Mouse (Mus musculus): ENCODE data around the gene Vsig10l. TPM values are rescaled to one million over a fixed set of nuclear protein-coding genes. Genes with fewer than 3 reads are reported as not detected.

Vsig10l gene
- total RNA-seq, 2 experiments from 2014 or later = 1.8 to 1.9 TPM

DNA sequence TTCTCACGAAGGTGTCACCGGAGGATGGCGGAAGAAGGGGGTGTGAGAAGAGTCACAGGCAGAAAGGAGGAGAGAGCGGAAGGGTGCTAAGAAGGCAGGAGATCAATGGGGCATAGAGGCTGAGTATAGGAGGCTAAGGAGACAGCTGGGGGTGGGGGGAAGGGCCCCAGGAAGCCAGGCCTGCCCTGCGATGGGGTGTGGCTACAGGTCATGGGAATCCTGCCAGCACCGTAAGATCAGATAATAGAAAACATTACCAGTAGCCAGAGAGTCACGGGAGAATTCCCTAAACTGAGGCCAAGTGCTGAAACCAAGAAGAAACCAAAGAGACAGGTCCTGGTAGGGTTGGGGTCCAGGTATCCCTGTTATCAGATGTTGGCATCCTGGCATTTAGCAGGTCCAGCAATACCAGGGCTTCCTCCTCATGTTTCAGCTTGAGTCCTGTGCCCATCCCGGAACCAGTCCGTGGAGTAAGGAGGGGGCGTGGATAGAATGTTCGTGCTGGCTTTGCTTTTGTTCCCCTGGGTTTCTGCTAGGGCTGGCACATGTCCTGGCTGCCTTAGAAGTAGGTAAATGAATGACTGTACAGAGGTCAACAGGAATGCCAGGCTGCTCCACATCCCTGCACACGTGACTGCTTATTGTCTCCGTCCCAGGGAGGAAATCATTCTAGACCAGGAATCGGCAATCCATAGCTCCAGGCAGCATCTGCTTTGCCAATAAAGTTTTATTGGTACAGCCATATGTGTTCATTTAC is 9.2 kb upstream of the Vsig10l start:
- no peak for DNase-seq (ENCODE audit: extremely low spot score in 1 of 2, low spot score in 1 of 2)

DNA sequence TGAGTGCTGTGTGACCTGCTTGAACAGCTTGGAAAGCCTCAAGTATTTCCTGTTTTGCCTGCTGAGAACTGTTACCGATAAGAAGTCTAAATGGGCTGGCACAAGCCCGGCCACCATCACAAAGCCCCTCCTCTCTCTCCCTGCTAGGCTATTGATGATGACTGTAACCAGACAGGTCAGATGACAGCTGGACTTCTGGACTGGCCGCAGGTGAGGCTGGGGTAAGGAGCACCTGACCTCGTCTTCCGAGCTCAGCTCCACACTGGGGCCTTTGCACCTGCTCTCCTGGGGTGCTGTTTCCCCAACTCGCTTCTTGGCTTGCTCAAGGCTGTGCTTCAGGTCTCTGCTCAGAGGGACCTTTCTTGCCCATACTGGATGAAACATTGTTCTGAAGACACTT is 8.6 kb upstream of the Vsig10l start:
- DNase-seq (ENCODE audit: extremely low spot score in 1 of 2, low spot score in 1 of 2) = no peak

DNA sequence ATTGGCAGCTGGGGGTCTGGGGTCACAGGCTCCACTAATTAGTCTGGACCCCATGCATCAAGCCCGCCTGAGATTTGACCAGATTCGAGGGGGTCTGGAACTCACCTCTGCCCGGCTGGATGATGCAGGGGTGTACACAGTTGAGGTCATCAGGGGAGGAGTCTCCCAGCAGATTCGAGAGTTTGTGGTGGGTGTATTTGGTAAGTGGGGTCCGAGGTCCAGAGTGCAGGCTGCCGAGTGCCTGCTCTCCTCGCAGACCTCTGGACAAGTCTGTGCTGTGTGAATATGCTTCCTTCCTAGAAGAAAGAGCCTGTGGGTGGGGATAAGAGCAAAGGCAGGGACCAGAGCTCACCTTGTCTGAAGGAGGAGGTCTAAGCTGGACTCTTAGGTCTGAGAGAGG is 1.0 kb downstream of the Vsig10l start:
- no peak for DNase-seq (ENCODE audit: extremely low spot score in 1 of 2, low spot score in 1 of 2)

DNA sequence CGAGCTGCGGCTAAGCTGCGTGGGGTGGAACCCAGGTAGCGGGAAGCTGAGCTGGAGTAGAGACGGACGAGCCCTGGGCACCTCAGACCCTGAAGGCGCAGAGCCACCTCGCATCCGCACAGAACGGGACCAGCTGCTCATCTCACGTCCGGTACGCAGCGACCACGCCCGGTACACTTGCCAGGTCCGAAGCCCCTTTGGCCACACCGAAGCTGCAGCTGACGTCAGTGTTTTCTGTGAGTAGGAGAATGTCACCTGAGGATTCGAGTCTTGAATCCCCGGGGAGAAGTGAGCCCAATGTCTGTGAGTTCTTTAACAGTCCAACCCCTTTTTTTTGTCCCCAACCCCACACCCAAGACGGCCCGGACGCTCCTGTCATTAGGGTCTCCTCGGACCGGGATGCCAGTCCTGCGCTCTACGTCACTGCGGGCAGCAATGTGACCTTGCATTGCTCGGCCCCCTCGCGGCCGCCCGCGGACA is 2.0 kb downstream of the Vsig10l start:
- DNase-seq (ENCODE audit: extremely low spot score in 1 of 2, low spot score in 1 of 2) = no peak

DNA sequence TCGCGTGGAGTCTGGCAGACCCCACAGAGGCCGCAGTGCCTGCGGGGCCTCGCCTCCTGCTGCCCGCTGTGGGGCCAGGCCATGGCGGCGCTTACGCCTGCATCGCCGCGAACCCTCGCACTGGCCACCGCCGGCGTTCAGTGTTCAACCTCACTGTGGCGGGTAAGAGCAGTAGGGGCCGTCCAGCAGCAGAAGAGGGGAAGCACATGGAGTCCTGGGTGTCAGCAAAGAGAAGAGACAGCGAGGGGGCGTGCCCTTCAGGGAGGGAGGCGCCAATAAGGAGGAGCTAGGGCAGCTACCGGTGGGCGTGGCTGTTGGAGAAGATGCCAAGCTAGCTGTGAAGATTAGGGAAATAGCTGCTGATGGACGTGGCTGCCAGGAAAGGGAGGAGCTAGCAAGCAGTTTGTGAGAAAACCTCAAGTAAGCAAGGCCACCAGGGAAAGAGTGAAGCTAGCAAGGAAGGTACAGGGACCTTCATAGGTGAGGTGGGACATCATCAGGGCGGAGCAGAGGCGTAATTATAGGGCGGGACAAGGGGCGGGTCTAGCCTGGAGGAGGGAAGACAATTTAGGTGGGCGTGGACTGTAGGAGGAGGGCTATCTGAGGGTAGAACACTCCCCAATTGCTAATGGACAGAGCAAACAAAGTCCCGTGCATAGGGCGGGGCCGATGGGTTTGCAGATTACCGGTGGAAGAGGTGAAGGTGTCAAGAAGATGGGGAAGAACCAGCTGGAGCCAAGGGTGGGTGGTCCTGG is 2.6 kb downstream of the Vsig10l start:
- DNase-seq (ENCODE audit: extremely low spot score in 1 of 2, low spot score in 1 of 2) = peak in 1 of 2 experiments; percentile 52

DNA sequence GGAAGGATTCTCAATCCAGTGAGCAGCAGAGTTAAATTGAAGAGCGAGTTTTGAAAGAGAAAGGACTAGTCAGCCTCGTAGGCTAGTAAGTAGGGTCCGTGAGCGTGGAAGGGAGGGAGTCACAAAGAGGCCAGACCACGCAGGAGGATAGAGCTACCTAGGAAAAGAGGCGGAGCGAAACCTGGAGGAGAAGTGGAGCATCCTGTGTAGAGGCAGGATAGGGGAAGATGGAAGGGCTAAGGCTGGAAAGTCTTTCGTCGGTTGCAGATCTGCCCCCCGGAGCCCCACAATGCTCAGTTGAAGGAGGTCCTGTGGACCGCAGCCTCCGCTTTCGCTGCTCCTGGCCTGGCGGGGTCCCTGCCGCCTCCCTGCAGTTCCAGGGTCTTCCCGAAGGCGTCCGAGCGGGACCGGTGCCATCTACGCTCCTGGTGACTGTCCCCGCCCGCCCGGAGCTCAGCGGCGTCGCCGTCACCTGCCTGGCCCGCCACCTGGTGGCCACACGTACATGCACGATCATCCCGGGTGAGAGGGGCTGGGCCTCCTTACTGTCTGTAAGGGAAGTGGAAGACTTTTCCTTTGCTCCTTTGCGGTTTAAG is 3.2 kb downstream of the Vsig10l start:
- peak; percentile 65 to 77 for DNase-seq (ENCODE audit: extremely low spot score in 1 of 2, low spot score in 1 of 2)

DNA sequence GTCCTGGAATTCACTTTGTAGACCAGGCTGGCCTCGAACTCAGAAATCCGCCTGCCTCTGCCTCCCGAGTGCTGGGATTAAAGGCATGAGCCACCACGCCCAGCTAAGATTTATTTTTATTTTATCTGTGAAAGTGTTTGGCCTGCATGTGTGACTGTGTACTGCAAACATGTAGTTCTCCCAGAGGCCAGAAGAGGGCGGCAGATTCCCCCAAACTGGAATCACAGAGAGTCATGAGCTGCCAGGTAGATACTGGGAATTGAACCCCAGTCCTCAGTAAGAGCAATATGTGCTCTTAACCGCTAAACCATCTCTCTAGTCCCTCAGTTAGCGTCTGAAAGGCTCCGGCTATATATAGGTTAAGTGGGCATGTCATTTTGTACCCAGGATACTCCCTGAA is 7.4 kb downstream of the Vsig10l start:
- peak in 1 of 2 experiments; percentile 56 for DNase-seq (ENCODE audit: extremely low spot score in 1 of 2, low spot score in 1 of 2)

DNA sequence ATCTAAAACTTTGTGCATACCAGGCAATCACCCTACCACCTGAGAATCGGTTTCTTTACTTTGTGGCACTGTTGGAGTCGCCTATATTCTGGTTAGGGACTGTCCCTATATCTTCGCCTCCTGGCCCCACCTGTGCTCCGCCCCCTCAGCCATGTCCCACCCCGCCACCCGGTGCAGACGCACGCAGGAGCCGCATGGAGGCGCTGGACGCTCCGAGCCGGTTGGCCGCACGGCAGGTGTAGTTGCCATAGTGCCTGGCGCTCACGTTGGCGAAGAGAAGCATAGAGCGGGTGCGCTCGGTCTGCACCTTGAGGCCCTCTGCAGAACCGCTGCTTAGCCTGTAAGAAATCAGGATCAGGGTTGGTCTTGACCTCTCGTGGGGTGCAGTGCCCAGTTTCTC is 12.8 kb downstream of the Vsig10l start:
- no peak for DNase-seq (ENCODE audit: extremely low spot score in 1 of 2, low spot score in 1 of 2)

DNA sequence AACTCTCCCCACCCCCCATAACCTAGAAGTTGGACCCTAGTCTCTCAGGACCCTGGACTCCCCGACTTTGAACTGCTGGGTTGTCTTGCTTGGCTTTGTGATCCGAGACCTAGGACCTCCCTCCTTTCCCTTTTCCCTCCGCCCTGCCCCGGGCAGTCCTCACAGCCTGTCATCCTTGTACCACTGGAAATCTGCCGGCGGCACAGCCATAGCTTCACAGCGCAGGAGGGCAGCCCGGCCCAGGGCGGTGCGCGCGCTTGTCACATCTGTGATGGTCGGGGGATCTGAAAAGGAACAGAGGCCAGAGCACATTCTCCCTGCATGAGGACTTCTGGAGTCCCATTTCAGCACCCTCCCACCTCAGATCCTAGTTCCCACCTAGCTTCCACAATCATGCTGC is 13.4 kb downstream of the Vsig10l start:
- no peak for DNase-seq (ENCODE audit: extremely low spot score in 1 of 2, low spot score in 1 of 2)

DNA sequence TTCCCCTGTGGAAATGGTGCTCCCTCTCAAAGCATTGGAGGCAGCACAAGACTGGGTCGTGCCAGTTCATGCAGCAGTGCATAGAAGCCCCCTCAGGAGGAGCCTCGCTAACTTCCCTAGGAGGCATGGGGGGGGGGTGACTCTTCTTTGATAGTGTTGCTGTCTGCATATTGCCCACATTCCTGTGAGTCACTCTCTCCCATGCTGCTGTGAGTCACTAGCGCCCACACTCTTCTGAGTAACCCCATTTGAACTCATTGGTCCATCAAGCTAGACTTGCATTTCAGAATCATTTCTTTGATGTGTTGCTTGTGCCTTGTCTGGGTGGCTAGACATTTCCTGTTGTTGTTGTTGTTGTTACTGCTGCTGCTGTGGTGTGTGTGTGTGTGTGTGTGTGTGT is 18.2 kb downstream of the Vsig10l start:
- DNase-seq (ENCODE audit: extremely low spot score in 1 of 2, low spot score in 1 of 2) = no peak

DNA sequence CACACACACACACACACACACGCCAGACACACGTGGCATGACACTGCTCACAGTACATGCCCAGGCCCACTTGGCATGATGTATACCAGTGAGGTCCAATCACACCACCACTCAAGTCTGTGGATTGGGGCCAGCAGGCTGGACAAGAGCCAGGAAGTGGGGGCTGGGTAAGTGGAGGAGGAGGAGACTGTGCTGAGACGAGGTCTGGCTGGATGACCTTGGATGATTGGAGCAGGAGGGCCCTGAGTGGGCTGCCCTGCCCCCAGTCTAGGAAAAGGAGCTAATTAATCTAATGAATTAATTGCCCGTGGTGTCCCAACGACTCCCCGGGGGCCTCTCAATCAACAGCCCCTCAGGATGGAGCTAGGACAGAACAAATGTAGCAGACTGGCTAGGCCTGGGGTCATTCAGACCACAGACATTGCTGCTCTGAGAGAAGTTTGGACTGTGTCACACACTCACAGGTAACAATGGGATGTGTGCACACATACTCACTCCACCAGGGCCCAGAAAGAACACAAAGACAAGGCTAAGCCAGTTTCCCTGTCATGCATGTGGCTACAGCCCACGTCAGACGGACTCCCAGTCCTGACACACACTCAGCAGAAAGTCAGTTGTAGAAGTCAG is 19.3 kb downstream of the Vsig10l start:
- no peak for DNase-seq (ENCODE audit: extremely low spot score in 1 of 2, low spot score in 1 of 2)

DNA sequence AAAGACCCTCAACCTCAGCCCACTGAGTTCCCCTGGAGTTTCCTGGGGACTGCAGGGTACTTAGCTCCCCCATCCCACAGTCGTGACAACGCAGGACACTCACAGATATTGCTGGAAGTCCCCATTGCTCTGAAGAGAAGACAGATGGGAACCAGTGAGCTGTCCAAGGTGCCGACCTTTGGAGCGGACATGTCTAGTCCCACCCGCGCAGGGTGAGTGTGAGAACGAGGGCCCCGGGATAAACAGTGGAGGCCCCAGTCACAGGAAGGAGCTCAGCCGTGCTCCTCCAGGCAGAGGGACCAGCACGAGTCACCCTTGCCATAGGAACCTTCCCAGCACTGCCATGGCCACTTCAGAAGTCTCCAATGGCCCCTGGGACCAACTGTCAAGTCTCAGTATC is 20.3 kb downstream of the Vsig10l start:
- no peak for DNase-seq (ENCODE audit: extremely low spot score in 1 of 2, low spot score in 1 of 2)

DNA sequence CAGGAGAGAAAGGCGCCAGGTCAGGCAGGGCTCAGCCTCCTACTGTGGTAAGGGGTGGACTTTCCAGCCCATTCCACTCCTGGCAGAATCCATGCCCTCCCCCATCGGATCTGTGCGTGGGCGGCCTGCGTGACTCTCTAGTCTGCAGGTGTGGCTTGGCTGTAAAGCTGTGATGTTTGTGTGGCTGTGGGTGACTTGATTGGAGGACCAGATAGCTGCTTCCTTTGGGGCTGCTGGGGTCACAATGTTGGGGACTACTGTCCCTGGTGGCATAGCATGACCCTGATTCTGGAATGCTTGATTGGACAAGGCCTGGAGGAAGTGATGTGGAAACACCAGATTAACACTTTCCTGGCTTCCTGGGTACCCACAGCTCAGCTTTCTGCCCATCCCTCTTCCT is 25.7 kb downstream of the Vsig10l start:
- no peak for DNase-seq (ENCODE audit: extremely low spot score in 1 of 2, low spot score in 1 of 2)

DNA sequence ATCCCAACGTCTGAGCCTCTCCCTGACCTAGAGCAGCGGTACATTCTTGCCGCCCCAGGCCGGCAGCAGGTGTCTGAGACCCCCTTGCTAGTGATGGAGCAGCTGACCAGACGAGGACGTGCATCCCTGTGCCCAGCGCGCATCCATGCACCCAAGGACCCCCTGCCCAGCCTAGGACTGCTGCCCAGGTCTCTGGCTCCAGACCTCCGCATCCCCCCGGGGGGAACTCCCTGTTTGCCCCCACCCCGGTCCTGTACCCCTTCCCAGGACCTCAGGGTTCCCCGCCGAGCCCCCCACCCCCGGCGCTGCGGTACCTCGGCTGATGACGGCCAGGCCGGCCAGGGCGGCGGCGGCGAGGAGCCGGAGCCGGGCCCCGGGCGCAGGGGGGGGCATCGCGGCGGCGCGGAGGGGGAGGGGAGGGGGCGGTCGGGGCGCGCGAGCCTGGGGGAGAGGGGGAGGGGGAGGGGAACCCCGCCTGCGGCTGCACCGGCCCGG is 26.7 kb downstream of the Vsig10l start, which contains the start of gene Iglon5:
Iglon5 (minus strand) TSS at position 445 of the 495 bp plus-strand sequence.
- DNase-seq (ENCODE audit: extremely low spot score in 1 of 2, low spot score in 1 of 2) = peak in 1 of 2 experiments; percentile 33

DNA sequence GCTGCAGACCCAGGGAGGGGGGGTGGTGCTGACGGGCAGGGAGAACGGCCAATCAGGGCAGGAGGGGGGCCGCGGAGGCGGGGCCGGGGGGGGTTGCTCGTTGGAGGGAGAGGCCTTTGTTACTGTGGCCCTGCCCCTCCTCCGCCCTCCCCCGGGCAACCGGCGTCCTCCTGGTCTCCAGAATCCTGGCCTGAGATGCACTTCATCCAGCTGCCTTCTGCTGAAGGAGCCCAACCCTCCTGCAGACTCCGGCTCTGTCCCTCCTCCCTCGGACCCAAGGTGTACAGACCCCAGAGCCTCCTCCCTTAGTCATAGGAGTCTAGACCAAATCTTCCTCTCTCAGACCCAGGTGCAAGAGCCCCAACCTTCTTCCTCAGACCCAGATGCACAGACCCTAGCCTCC is 27.2 kb downstream of the Vsig10l start:
- DNase-seq (ENCODE audit: extremely low spot score in 1 of 2, low spot score in 1 of 2) = peak; percentile 69 to 74

DNA sequence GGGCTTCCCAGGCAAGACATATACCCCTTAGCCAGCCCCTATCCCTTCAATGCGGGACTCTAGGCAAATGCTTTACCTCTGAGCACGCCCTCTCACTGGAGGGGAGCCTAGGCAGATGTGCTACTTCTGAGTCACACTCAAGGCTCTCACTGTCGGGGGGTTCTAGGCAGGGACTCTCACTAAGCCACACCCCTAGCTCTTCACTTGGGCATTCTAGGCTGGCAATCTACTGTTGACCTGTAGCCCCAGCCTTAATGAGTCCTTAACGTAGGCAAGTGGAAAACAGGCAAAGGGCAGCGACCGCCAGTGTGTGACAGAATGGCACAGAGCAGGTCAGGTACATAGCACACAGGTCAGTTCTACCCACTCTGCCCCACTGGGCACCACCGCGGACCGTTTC is 27.9 kb downstream of the Vsig10l start:
- no peak for DNase-seq (ENCODE audit: extremely low spot score in 1 of 2, low spot score in 1 of 2)

DNA sequence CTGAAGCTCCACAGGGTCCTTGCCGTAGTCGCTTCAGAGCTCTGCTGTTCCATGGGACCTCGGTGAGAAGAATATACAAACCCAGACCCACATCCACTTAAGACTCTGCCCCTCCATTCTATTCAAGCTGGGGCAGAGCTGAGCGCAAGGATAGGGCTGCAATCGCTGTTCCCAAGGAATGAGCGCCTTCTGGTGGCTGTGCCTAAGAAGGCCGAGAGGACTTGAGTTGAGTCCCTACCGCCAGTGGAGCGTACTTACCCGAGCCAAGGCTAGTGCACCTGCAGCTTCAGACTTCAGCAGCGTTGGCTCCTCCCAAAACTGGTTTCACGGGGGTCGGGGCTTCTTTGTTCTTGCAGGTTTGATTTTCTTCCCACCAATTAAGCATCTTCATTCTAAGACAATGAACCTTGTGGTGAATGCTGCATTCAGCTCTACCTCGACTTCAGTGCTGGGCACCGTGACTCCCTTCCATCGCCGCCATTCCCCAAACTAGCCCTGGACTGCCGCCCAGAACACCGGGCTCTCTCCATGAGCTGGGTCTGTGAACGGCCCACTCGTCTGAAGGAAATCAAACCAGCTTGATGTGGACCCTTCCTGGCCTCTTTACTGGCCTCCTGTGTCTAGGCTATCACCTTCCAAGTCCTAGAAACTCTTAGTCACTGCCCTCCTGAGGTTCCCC is 32.5 kb downstream of the Vsig10l start:
- DNase-seq (ENCODE audit: extremely low spot score in 1 of 2, low spot score in 1 of 2) = peak in 1 of 2 experiments; percentile 63

DNA sequence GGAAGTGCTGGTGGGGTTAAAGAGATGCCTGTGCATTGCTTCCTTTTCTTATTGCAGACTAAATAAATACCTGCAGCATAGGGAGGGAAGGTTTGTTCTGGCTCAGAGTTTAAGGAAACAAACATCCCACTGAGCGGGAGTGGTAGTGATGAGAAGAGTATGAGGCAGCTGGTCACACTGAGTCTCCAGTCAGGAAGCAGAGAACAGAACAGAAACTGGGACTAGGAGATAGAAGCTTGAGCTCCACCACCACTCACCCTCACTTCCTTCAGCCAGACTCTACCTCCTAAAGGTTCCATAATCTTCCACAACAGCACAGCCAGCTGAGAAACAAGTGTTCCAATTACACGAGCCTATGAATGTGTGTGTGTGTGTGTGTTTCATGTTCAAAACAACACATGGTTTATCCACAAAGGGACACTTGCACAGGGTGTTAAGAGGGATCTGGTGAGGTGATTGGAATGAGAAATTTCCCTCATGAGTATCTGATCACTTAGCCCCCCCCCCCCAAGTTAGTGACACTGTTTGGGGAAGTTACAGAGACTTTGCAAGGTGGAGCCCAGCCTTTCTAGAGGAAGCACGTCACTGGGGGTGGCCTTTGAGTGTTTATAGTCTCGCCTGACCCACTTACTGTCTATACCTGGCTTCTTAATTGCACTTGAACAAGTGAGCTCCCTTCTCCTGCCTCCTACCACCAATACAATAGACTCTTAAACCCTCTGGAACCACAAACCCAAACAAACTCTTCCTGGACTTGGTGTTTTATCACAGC is 48.9 kb downstream of the Vsig10l start:
- DNase-seq (ENCODE audit: extremely low spot score in 1 of 2, low spot score in 1 of 2) = no peak

DNA sequence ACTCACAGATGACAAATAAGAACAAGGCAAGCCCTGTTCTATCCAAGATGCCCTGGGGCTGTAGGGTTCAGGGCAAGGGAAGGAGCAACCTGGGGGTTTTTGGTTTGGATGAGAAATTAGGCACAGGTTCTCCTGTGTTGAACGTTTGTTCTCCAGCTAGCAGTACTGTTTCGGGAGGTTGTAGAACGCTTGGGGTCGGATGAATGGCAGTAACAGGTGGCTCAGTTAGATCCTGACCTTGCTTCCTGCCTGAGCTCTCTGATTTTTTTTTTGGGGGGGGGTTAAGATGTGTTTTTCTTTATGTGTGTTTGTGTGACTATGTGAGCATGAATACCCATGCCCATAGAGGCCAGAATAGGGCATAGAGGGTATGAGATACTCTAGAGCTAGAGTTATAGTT is 49.6 kb downstream of the Vsig10l start:
- DNase-seq (ENCODE audit: extremely low spot score in 1 of 2, low spot score in 1 of 2) = no peak

All from layer of hippocampus, postnatal 25 days (tissue).